Mouse (Mus musculus) kidney, embryonic 15.5 days (tissue): ENCODE measurements around the gene Spata25. TPM values are rescaled to one million over a fixed set of nuclear protein-coding genes. Genes with fewer than 3 reads are reported as not detected.
"Not testable (repeated sequence)": the region's sequence is repeated elsewhere in the genome, so short reads cannot be mapped to it uniquely, and the experiment has no call there.

Experiments used
- ATAC-seq: fragments of 200-750 bp; cut with Nextera tagmentation; replicated peaks from 2 replicates; pipeline ENCODE4 v1.8.0; 2017; ENCODE audit warnings: moderate TSS enrichment; ENCODE audit not compliant: low FRiP score
- H3K27ac ChIP-seq: fragments of 300-500 bp; sonication (generic); 2 replicates; pipeline ENCODE4 v1.5.1; 2015; ENCODE audit warnings: mild to moderate bottlenecking, inconsistent platforms
- H3K27me3 ChIP-seq: fragments of 300-500 bp; sonication (generic); 2 replicates; pipeline ENCODE4 v1.6.1; 2015; ENCODE audit warnings: inconsistent platforms
- H3K36me3 ChIP-seq: fragments of 300-500 bp; sonication (generic); 2 replicates; pipeline ENCODE4 v1.6.1; 2015; ENCODE audit warnings: inconsistent platforms
- H3K4me1 ChIP-seq: fragments of 300-500 bp; sonication (generic); 2 replicates; pipeline ENCODE4 v1.6.1; 2015; ENCODE audit warnings: inconsistent platforms
- H3K4me2 ChIP-seq: fragments of 300-500 bp; sonication (generic); 2 replicates; pipeline ENCODE4 v1.6.1; 2015; ENCODE audit warnings: moderate library complexity, mild to moderate bottlenecking, inconsistent platforms
- H3K4me3 ChIP-seq: fragments of 300-500 bp; sonication (generic); replicated peaks from 2 replicates; pipeline ENCODE4 v1.5.1; 2015; ENCODE audit warnings: mild to moderate bottlenecking, inconsistent platforms
- H3K9ac ChIP-seq: fragments of 300-500 bp; sonication (generic); 2 replicates; pipeline ENCODE4 v1.6.1; 2015; ENCODE audit warnings: mild to moderate bottlenecking, inconsistent platforms
- H3K9me3 ChIP-seq: fragments of 300-500 bp; sonication (generic); replicated peaks from 2 replicates; pipeline ENCODE4 v1.6.1; 2016; ENCODE audit warnings: inconsistent platforms
- WGBS: fragments of 180-500 bp; shearing (Covaris S2); methylation state at CpG from one replicate; pipeline ENCODE4 v1.1.7; 2015; ENCODE audit warnings: mixed read lengths; 5-methylcytosine and 5-hydroxymethylcytosine counted together
- polyA plus RNA-seq: library from polyadenylated mRNA; unstranded; fragments of >200 nt; fragmentation: Nextera tagmentation; extraction: Ambion mirVana; gene quantifications from 2 replicates; pipeline ENCODE4 v1.2.1, GENCODE M21; 2015

The Spata25 gene
- polyA plus RNA-seq, 1 experiment from 2014 or later = 0.21 TPM

- H3K27ac ChIP-seq = peak overlapping the region; percentile 87
- H3K27me3 ChIP-seq = peaks cover 18% of the 10 kb centered on the region
- peaks cover 58% of the 10 kb centered on the region for H3K4me1 ChIP-seq
- WGBS = 13% methylated on average over 9 of the region's 9 CpGs
- no peaks in the 10 kb centered on the region for H3K36me3 ChIP-seq
- ATAC-seq = peak; percentile 75
- H3K9ac ChIP-seq = no peak overlapping the region
- no peak overlapping the region for H3K4me3 ChIP-seq
- no peaks in the 10 kb centered on the region for H3K9me3 ChIP-seq
- peak overlapping the region; percentile 14; the same call in 1 of the 2 replicates for H3K4me2 ChIP-seq
These were observed 34.0 kb upstream of the Spata25 start for GRCm38 (mm10) chr2:164862179-164862861.

GRCm38 (mm10) chr2:164861094-164861493, 32.8 kb upstream of the Spata25 start:
- H3K27ac ChIP-seq = peak overlapping the region; percentile 87; the same call in 1 of the 2 replicates
- no peak overlapping the region for H3K4me2 ChIP-seq
- no peaks in the 10 kb centered on the region for H3K36me3 ChIP-seq
- peaks cover 30% of the 10 kb centered on the region for H3K27me3 ChIP-seq
- 69% methylated on average over 4 of the region's 4 CpGs for WGBS
- no peak overlapping the region for H3K9ac ChIP-seq
- H3K4me3 ChIP-seq = no peak overlapping the region
- no peak for ATAC-seq
- H3K9me3 ChIP-seq = no peaks in the 10 kb centered on the region
- H3K4me1 ChIP-seq = peaks cover 62% of the 10 kb centered on the region

GRCm38 (mm10) chr2:164859640-164860432, 31.5 kb upstream of the Spata25 start:
- 33% methylated on average over 9 of the region's 9 CpGs for WGBS
- H3K27ac ChIP-seq = peak overlapping the region; percentile 75
- H3K4me1 ChIP-seq = peaks cover 71% of the 10 kb centered on the region
- no peak overlapping the region for H3K9ac ChIP-seq
- peaks cover 34% of the 10 kb centered on the region for H3K27me3 ChIP-seq
- ATAC-seq = 0 out of 2 replicates have a peak, but pooled peaks have one; percentile 26
- no peak overlapping the region for H3K4me3 ChIP-seq
- no peaks in the 10 kb centered on the region for H3K36me3 ChIP-seq
- no peaks in the 10 kb centered on the region for H3K9me3 ChIP-seq
- H3K4me2 ChIP-seq = peak overlapping the region; percentile 27; the same call in 1 of the 2 replicates

DNA sequence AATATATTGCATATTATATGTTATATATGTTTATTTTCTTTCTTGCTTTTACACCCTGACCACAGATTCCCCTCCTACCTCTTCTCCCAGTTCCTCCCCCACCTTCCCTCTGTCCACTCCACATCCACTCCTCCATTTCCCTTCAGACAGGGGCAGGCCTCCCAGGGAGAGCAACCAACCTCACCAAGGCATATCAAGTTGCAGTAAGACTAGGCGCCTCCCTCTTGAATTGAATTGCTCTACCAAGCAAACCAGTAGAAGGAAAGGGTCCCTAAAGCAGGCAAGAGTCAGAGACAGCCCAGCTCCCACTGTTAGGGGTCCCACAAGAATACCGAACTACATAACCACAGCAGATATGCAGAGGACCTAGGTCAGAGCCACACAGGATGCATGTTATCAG, 30.8 kb upstream of the Spata25 start:
- peak; percentile 45; the same call in 1 of the 2 replicates for ATAC-seq
- Histone ChIP-seq H3K36me3 (no peaks in the 10 kb centered on the region), H3K9ac (no peak overlapping the region), H3K4me3 (no peak overlapping the region), H3K4me1 (peaks cover 73% of the 10 kb centered on the region), H3K27ac (peak overlapping the region; percentile 75), H3K27me3 (peaks cover 40% of the 10 kb centered on the region), H3K9me3 (no peaks in the 10 kb centered on the region), H3K4me2 (peak overlapping the region; percentile 27; the same call in 1 of the 2 replicates)
- 16% methylated on average over 2 of the region's 2 CpGs for WGBS

DNA sequence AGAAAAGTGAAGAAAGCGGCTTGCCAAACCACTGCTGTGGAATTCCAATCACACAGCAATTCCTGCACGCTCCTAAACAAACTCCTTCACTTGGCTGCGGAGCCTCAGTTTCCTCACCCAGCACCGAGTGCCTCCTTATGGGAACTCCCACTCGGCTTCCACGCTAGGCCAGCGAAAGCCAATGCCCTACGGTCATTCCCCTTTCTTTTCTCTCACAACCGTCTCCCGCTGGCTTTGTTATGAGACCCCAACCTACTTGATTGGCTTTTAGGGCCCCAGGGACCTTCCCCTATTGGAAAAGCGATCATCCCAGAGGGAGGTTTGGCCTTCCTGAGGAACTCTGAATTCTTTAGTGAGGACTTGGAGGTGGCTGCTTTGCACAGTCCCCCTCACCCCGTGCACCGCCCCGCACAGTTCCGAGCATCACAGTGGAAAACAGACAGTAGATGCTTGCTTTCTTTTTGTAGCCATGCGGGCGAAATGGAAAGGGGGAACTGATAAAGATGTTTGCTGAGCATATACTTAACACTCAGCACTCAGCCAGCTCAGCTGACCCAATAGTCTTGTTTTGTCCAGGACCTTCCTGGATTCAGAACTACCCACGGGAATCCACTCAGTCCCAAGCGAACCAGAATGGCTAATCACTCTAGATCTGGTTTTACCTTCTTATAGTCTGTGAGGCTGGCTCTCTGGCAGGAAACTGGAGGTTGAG, 29.7 kb upstream of the Spata25 start:
- peak overlapping the region; percentile 51; the same call in 1 of the 2 replicates for H3K27ac ChIP-seq
- peak overlapping the region; percentile 52 for H3K4me3 ChIP-seq
- H3K36me3 ChIP-seq = 0 out of 2 replicates have a peak, but pooled peaks cover 2% of the 10 kb centered on the region
- peak overlapping the region; percentile 52 for H3K9ac ChIP-seq
- peaks cover 73% of the 10 kb centered on the region for H3K4me1 ChIP-seq
- 9% methylated on average over 19 of the region's 19 CpGs for WGBS
- peaks cover 42% of the 10 kb centered on the region for H3K27me3 ChIP-seq
- H3K4me2 ChIP-seq = peak overlapping the region; percentile 83
- H3K9me3 ChIP-seq = no peaks in the 10 kb centered on the region
- ATAC-seq = no peak

DNA sequence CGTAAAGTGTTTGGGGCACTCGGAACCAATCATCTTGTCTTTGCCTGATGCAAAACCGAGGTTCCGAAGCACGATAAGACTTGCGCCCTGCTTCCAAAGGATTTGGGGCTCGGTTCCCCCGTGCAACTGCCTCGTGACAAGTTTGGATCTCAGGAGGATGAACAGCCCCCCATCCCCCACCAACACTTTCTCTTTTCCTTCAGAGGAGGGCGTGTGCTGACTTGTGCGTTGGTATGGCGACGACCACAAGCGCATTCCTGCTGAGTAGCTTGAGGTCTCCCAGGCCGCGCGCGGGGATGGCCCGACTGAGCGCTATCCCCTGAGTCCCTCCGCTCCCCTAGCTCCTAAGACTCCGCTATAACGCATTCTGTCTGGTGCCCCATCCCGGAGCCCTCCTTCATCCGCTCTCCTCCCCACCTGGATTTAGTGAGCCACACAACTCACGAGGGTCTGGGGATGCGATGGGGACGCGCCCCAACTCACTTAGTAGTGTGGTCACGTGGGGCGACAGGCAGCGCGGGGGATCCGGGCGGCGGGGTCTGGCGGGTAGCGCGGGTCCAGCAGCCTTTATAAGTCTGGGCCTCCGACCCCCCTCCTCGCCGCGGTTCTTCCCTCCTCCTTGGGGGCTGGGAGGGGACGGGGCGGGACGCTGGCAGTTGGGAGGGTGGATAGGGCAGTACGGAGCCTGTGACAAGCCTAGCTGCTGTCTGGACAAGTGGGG, 28.9 kb upstream of the Spata25 start, which contains the start of gene Pltp:
Gene Pltp (minus strand): TSS at position 611 of the 721 bp plus-strand sequence.
- H3K36me3 ChIP-seq = 0 out of 2 replicates have a peak, but pooled peaks cover 3% of the 10 kb centered on the region
- peak within 1 kb of the TSS; percentile 52 for H3K4me3 ChIP-seq
- under 1% methylated on average over 47 of the region's 47 CpGs for WGBS
- peak within 1 kb of the TSS; percentile 83 for H3K4me2 ChIP-seq
- peaks cover 42% of the 10 kb centered on the region for H3K27me3 ChIP-seq
- peak; percentile 55 for ATAC-seq
- no peaks in the 10 kb centered on the region for H3K9me3 ChIP-seq
- peaks cover 65% of the 10 kb centered on the region for H3K4me1 ChIP-seq
- H3K9ac ChIP-seq = peak within 1 kb of the TSS; percentile 52
- H3K27ac ChIP-seq = peak within 1 kb of the TSS; percentile 51

GRCm38 (mm10) chr2:164856309-164857100, 28.2 kb upstream of the Spata25 start:
- H3K27me3 ChIP-seq = peaks cover 42% of the 10 kb centered on the region
- peak overlapping the region; percentile 52 for H3K9ac ChIP-seq
- H3K4me2 ChIP-seq = peak overlapping the region; percentile 83
- 0 out of 2 replicates have a peak, but pooled peaks cover 3% of the 10 kb centered on the region for H3K36me3 ChIP-seq
- H3K4me1 ChIP-seq = peaks cover 58% of the 10 kb centered on the region
- no peak for ATAC-seq
- peak overlapping the region; percentile 19; the same call in 1 of the 2 replicates for H3K27ac ChIP-seq
- no peaks in the 10 kb centered on the region for H3K9me3 ChIP-seq
- H3K4me3 ChIP-seq = peak overlapping the region; percentile 52
- WGBS = 2% methylated on average over 42 of the region's 42 CpGs

GRCm38 (mm10) chr2:164855572-164855971, 27.2 kb upstream of the Spata25 start:
- peak overlapping the region; percentile 83 for H3K4me2 ChIP-seq
- H3K4me3 ChIP-seq, H3K27ac ChIP-seq, H3K36me3 ChIP-seq, H3K9ac ChIP-seq, H3K9me3 ChIP-seq, ATAC-seq: not testable (repeated sequence)
- WGBS = 84% methylated on average over 5 of the region's 5 CpGs
- H3K4me1 ChIP-seq = peaks cover 49% of the 10 kb centered on the region
- peaks cover 42% of the 10 kb centered on the region for H3K27me3 ChIP-seq

- ATAC-seq = no peak
- Histone ChIP-seq H3K27ac (no peak overlapping the region), H3K4me2 (no peak overlapping the region), H3K9ac (no peak overlapping the region), H3K4me1 (peaks cover 4% of the 10 kb centered on the region; the same call in 1 of the 2 replicates), H3K4me3 (no peak overlapping the region), H3K9me3 (no peaks in the 10 kb centered on the region), H3K27me3 (peaks cover 10% of the 10 kb centered on the region; the same call in 1 of the 2 replicates), H3K36me3 (0 out of 2 replicates have a peak, but pooled peaks cover 3% of the 10 kb centered on the region)
- WGBS = 45% methylated on average over 8 of the region's 8 CpGs
These were observed 21.7 kb upstream of the Spata25 start for GRCm38 (mm10) chr2:164850061-164850460.

- H3K9ac ChIP-seq = no peak overlapping the region
- WGBS = 53% methylated on average over 3 of the region's 3 CpGs
- no peak for ATAC-seq
These were observed 17.4 kb upstream of the Spata25 start for GRCm38 (mm10) chr2:164845782-164846181.

More at GRCm38 (mm10) chr2:164845782-164846181, 17.4 kb upstream of the Spata25 start:
- no peak overlapping the region for H3K4me2 ChIP-seq
- H3K36me3 ChIP-seq = peaks cover 4% of the 10 kb centered on the region; the same call in 1 of the 2 replicates
- no peak overlapping the region for H3K27ac ChIP-seq
- no peak overlapping the region for H3K4me3 ChIP-seq
- H3K9me3 ChIP-seq = no peaks in the 10 kb centered on the region
- H3K4me1 ChIP-seq = no peaks in the 10 kb centered on the region
- H3K27me3 ChIP-seq = no peaks in the 10 kb centered on the region
